Mouse (Mus musculus) hindbrain, embryonic 15.5 days (tissue): ENCODE measurements around the gene Eef1akmt3. TPM values are rescaled to one million over a fixed set of nuclear protein-coding genes. Genes with fewer than 3 reads are reported as not detected.
"Not testable (repeated sequence)": the region's sequence is repeated elsewhere in the genome, so short reads cannot be mapped to it uniquely, and the experiment has no call there.

Experiments
- ATAC-seq: fragments of 200-750 bp; cut with Nextera tagmentation; 2 replicates; pipeline ENCODE4 v1.8.0; 2017; ENCODE audit warnings: low read depth, moderate number of reproducible peaks, moderate TSS enrichment; ENCODE audit not compliant: low FRiP score
- H3K27ac ChIP-seq: fragments of 300-500 bp; sonication (generic); replicated peaks from 2 replicates; pipeline ENCODE4 v1.5.1; 2015; ENCODE audit warnings: mild to moderate bottlenecking, inconsistent platforms
- H3K27me3 ChIP-seq: fragments of 300-500 bp; sonication (generic); 2 replicates; pipeline ENCODE4 v1.6.1; 2015; ENCODE audit warnings: control low read depth, inconsistent platforms
- H3K36me3 ChIP-seq: fragments of 300-500 bp; sonication (generic); 2 replicates; pipeline ENCODE4 v1.6.1; 2015; ENCODE audit warnings: control low read depth, inconsistent platforms
- H3K4me1 ChIP-seq: fragments of 300-500 bp; sonication (generic); replicated peaks from 2 replicates; pipeline ENCODE4 v1.6.1; 2015; ENCODE audit warnings: control low read depth, inconsistent platforms
- H3K4me2 ChIP-seq: fragments of 300-500 bp; sonication (generic); 2 replicates; pipeline ENCODE4 v1.6.1; 2015; ENCODE audit warnings: moderate library complexity, mild to moderate bottlenecking, inconsistent platforms
- H3K4me3 ChIP-seq: fragments of 300-500 bp; sonication (generic); 2 replicates; pipeline ENCODE4 v1.5.1; 2015; ENCODE audit warnings: mild to moderate bottlenecking, inconsistent platforms
- H3K9ac ChIP-seq: fragments of 300-500 bp; sonication (generic); 2 replicates; pipeline ENCODE4 v1.6.1; 2015; ENCODE audit warnings: inconsistent platforms
- H3K9me3 ChIP-seq: fragments of 300-500 bp; sonication (generic); 2 replicates; pipeline ENCODE4 v1.6.1; 2016; ENCODE audit warnings: control low read depth, inconsistent platforms
- WGBS: fragments of 180-500 bp; shearing (Covaris S2); methylation state at CpG from one replicate; pipeline ENCODE4 v1.1.7; 2015; 5-methylcytosine and 5-hydroxymethylcytosine counted together
- polyA plus RNA-seq: library from polyadenylated mRNA; unstranded; fragments of >200 nt; fragmentation: Nextera tagmentation; extraction: Ambion mirVana; gene quantifications from 2 replicates; pipeline ENCODE4 v1.2.1, GENCODE M21; 2015

Gene Eef1akmt3
- polyA plus RNA-seq, 1 experiment from 2014 or later, result 0.14 TPM

DNA sequence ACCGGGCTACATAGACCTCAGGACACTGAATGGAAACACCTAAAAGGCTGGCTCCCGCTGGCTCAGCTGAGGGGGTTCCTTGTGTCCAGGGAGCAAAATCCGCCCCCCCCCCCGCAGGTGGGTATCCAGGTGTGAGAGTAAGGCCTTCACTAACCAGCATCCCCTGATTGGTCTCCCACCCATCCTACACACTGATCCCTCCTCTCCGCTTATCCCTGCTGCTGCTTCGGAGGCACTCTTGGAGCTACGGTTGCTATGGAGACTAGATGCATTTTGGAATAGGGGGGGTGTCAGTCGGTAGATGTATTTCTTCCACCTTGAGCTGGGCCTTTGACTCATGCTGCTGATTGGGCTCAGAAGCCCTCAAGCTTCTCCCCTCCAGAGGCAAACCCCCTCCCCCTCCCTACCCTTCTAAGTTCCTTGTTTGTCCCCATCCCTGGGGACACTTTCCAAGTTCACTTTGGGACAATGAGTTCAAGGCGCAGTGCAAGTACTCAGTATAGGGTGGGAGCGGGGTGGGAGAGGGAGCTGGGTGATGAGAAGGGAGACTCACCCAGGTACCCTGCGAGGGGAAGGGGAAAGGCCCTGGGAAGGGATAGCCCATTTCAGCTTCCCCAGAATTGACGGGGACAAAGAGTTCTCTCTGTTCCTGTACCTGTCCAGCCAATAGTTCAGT is 36.8 kb upstream of the Eef1akmt3 start:
- H3K4me1 ChIP-seq, result peaks cover 56% of the 10 kb centered on the region
- peak overlapping the region; percentile 94 for H3K4me2 ChIP-seq
- peaks cover 4% of the 10 kb centered on the region; the same call in 1 of the 2 replicates for H3K36me3 ChIP-seq
- peak overlapping the region; percentile 91 for H3K4me3 ChIP-seq
- peak overlapping the region; percentile 39 for H3K9ac ChIP-seq
- peak overlapping the region; percentile 93 for H3K27ac ChIP-seq
- no peaks in the 10 kb centered on the region for H3K9me3 ChIP-seq
- ATAC-seq, result peak; percentile 68
- no peaks in the 10 kb centered on the region for H3K27me3 ChIP-seq
- under 1% methylated on average over 11 of the region's 12 CpGs for WGBS

GRCm38 (mm10) chr10:127077515-127077914 is 36.2 kb upstream of the Eef1akmt3 start:
- Histone ChIP-seq H3K9me3 (no peaks in the 10 kb centered on the region), H3K27me3 (no peaks in the 10 kb centered on the region), H3K36me3 (no peaks in the 10 kb centered on the region), H3K27ac (peak overlapping the region; percentile 93), H3K9ac (peak overlapping the region; percentile 39), H3K4me2 (peak overlapping the region; percentile 94), H3K4me1 (peaks cover 49% of the 10 kb centered on the region), H3K4me3 (peak overlapping the region; percentile 91)
- 4% methylated on average over 10 of the region's 10 CpGs for WGBS
- ATAC-seq, result no peak

DNA sequence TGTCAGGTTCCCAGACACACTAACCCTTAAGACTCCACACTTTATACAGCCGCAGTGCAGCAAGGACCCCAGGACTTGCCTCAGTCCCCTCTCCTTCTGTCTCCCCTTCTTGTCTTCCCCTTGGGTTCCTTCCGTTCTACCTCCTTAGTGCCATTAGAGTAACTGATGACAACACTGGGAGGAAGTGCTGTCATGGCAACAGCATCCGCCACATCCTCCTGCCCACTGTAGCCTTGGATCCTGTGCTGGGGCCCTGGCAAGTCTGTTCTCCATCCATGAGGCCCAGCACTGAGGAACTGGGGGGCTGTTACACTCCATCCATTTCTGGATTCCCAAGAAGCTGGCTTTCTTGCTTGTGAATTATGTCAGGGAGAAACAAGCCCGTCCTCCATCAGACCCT is 34.8 kb upstream of the Eef1akmt3 start:
- Histone ChIP-seq H3K27me3 (no peaks in the 10 kb centered on the region), H3K4me3 (no peak overlapping the region), H3K9ac (no peak overlapping the region), H3K4me1 (peaks cover 40% of the 10 kb centered on the region), H3K4me2 (peak overlapping the region; percentile 16; the same call in 1 of the 2 replicates), H3K9me3 (no peaks in the 10 kb centered on the region), H3K36me3 (no peaks in the 10 kb centered on the region), H3K27ac (no peak overlapping the region)
- 41% methylated on average over 4 of the region's 4 CpGs for WGBS
- no peak for ATAC-seq

- no peaks in the 10 kb centered on the region for H3K36me3 ChIP-seq
- no peak overlapping the region for H3K27ac ChIP-seq
- no peak for ATAC-seq
- no peak overlapping the region for H3K4me3 ChIP-seq
- peaks cover 40% of the 10 kb centered on the region for H3K4me1 ChIP-seq
- H3K9me3 ChIP-seq, result no peaks in the 10 kb centered on the region
- H3K27me3 ChIP-seq, result no peaks in the 10 kb centered on the region
- H3K4me2 ChIP-seq, result no peak overlapping the region
- H3K9ac ChIP-seq, result no peak overlapping the region
- WGBS, result 79% methylated on average over 8 of the region's 8 CpGs
Observed at GRCm38 (mm10) chr10:127075651-127076050, 34.3 kb upstream of the Eef1akmt3 start.

GRCm38 (mm10) chr10:127075080-127075479 is 33.8 kb upstream of the Eef1akmt3 start, which contains the start of gene Agap2:
TSS of gene Agap2 (plus strand) at chr10:127075284.
- no peaks in the 10 kb centered on the region for H3K9me3 ChIP-seq
- H3K27ac ChIP-seq, result no peak within 1 kb of the TSS
- H3K4me1 ChIP-seq, result peaks cover 35% of the 10 kb centered on the region
- no peak within 1 kb of the TSS for H3K4me3 ChIP-seq
- ATAC-seq, result no peak
- peak within 1 kb of the TSS; percentile 16; the same call in 1 of the 2 replicates for H3K4me2 ChIP-seq
- H3K9ac ChIP-seq, result no peak within 1 kb of the TSS
- 75% methylated on average over 9 of the region's 9 CpGs for WGBS
- H3K27me3 ChIP-seq, result no peaks in the 10 kb centered on the region
- H3K36me3 ChIP-seq, result no peaks in the 10 kb centered on the region

GRCm38 (mm10) chr10:127073981-127074380 is 32.7 kb upstream of the Eef1akmt3 start:
- H3K4me2 ChIP-seq, result no peak overlapping the region
- 100% methylated on average over 1 of the region's 1 CpGs for WGBS
- no peak for ATAC-seq
- peaks cover 36% of the 10 kb centered on the region for H3K4me1 ChIP-seq
- H3K9me3 ChIP-seq, result no peaks in the 10 kb centered on the region
- no peak overlapping the region for H3K27ac ChIP-seq
- no peaks in the 10 kb centered on the region for H3K27me3 ChIP-seq
- H3K9ac ChIP-seq, result no peak overlapping the region
- H3K36me3 ChIP-seq, result no peaks in the 10 kb centered on the region
- no peak overlapping the region for H3K4me3 ChIP-seq

DNA sequence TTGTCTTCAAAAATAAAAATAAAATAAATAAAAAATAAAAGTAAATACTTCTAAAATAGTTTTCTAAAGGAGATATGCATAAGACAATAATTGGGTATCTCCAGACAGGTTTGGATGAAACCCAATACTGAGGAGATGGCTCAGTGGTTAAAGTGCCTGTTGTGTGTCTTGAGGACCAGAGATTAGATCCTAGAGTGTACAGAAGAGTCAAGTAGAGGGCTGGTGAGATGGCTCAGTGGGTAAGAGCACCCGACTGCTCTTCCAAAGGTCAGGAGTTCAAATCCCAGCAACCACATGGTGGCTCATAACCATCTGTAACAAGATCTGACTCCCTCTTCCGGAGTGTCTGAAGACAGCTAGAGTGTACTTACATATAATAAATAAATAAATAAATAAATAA is 31.7 kb upstream of the Eef1akmt3 start:
- H3K27ac ChIP-seq, H3K27me3 ChIP-seq, ATAC-seq, H3K36me3 ChIP-seq, H3K4me2 ChIP-seq, H3K9me3 ChIP-seq, H3K4me3 ChIP-seq, H3K9ac ChIP-seq: not testable (repeated sequence)
- 92% methylated on average over 2 of the region's 2 CpGs for WGBS
- peaks cover 40% of the 10 kb centered on the region for H3K4me1 ChIP-seq

GRCm38 (mm10) chr10:127072270-127072669 is 31.0 kb upstream of the Eef1akmt3 start:
- H3K27ac ChIP-seq, H3K27me3 ChIP-seq, H3K4me3 ChIP-seq, H3K9me3 ChIP-seq, H3K36me3 ChIP-seq, H3K9ac ChIP-seq, H3K4me2 ChIP-seq, ATAC-seq: not testable (repeated sequence)
- peaks cover 34% of the 10 kb centered on the region for H3K4me1 ChIP-seq
- WGBS, result 83% methylated on average over 4 of the region's 4 CpGs

DNA sequence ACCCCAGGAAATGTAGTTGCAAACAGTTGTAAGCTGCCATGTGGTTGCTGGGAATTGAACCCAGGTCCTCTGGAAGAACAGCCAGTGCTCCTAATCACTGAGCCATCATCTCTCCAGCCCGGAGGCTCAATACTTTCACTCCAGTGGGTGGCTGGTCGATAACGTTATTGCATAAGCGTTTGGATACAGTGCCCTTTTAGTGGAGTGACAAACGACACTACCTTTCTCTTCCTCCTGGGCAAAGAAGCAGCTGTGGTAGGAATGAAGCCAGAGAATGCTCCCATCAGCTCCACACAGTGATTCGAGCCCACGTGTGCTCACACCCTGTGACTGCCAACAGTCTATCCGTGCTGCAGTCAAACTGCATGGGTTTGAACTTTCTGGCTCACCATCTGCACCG is 29.9 kb upstream of the Eef1akmt3 start:
- Histone ChIP-seq H3K27ac (peak overlapping the region; percentile 91), H3K4me2 (peak overlapping the region; percentile 96)
- 78% methylated on average over 9 of the region's 9 CpGs for WGBS

DNA sequence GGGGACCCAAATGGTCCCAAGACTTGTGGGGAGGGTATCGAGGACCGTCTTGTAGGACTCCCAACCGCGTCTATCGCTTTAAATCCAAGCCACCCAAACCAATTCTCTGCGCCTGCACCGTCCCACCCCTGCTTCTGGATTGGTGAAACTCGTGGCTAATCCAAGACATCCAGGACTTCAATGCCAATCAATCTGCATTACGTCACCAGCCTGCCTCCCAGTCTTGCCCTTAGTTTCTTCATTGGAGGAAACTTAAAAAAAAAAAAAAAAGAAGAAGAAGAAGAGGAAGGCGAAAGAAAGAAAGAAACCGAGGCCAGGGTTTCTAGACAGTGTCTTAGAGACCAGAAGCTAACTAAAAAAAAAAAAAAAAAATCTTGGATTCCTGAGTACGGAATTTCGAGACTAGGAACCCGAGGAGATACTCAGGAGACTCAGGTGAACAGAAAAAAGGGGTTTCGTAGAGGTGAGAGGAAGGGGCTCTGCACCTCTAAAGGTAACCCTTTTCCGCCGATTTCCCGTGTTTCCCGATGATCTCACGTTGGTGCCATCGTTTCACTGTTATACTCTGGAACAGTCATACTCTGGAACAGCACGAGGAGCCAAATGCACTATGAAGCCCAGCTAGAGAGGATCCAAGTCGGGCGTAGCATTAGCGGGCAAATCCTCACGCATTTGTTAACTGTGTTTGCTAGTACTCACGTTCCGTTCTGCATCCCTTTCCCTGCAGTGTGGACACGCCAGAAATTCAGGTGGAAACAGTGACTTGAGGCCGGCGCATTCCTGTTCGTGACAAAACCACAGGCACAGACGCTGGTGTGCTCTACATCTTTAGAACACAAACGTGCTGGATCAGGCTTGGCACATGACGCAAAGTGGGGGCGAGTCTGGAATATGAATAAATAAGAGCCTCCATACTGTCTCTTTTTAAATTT is 29.1 kb upstream of the Eef1akmt3 start, which contains the start of gene Tspan31:
Gene Tspan31, minus strand, starts transcription at position 75 of the 932 bp plus-strand sequence.
- peak within 1 kb of the TSS; percentile 53 for H3K4me3 ChIP-seq
- peaks cover 29% of the 10 kb centered on the region for H3K4me1 ChIP-seq
- peaks cover 27% of the 10 kb centered on the region for H3K36me3 ChIP-seq
- peak within 1 kb of the TSS; percentile 91 for H3K27ac ChIP-seq
- H3K4me2 ChIP-seq, result peak within 1 kb of the TSS; percentile 96
- no peaks in the 10 kb centered on the region for H3K27me3 ChIP-seq
- 2% methylated on average over 36 of the region's 36 CpGs for WGBS
- H3K9ac ChIP-seq, result peak within 1 kb of the TSS; percentile 67
- H3K9me3 ChIP-seq, result no peaks in the 10 kb centered on the region
- ATAC-seq, result peak; percentile 93

More for the DNA sequence above, 29.9 kb upstream of the Eef1akmt3 start:
- H3K4me3 ChIP-seq, result peak overlapping the region; percentile 53
- peaks cover 29% of the 10 kb centered on the region for H3K4me1 ChIP-seq
- H3K36me3 ChIP-seq, result peaks cover 19% of the 10 kb centered on the region
- H3K9me3 ChIP-seq, result no peaks in the 10 kb centered on the region
- no peaks in the 10 kb centered on the region for H3K27me3 ChIP-seq
- peak overlapping the region; percentile 67 for H3K9ac ChIP-seq
- no peak for ATAC-seq

DNA sequence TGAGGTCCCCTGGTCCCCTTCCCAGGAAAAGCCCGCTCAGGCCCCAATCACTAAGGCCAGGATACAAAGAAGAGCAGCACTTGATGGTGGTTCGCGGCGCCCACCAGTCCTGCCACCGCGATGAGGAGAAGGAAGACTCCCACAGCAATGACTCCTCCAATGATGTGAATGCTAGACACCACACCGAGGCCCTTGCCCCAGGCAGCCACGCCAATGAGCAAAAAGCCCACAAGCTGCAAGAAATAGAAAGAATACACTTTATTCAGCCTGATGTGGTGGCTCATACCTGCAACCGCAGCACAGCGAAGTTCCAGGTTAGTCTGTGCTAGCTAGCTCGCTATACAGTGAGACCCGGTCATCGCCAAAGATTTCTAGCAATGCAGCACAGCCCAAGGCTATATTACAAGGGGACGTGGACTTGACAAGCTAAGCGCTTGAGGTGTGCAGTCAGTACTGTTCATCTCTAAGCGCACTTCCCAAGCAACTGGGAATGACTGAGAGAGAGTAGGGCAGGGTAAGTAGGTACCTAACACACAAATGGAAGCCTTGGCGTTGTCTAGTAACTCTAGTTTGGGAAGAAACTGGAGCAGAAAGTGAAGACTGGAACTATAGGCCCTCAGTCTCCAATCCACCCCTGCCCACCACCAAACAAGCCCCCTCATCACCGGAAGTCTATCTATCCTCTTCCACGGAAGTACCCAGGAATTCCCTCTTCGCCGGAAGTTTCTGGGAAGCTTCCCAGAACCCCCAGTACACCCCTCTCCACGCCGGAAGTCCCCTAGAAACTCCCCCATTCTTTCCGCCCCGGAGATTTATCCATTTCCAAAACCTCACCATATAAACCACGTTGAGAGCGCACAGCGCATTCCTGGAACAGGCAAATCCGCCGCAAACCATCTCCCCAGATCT is 28.2 kb upstream of the Eef1akmt3 start:
- Histone ChIP-seq H3K27me3 (no peaks in the 10 kb centered on the region), H3K9ac (peak overlapping the region; percentile 60), H3K4me2 (peak overlapping the region; percentile 96), H3K4me1 (peaks cover 37% of the 10 kb centered on the region), H3K36me3 (peaks cover 34% of the 10 kb centered on the region), H3K9me3 (no peaks in the 10 kb centered on the region), H3K4me3 (peak overlapping the region; percentile 53), H3K27ac (peak overlapping the region; percentile 91)
- ATAC-seq, result peak; percentile 86
- 7% methylated on average over 30 of the region's 30 CpGs for WGBS
